Mouse (Mus musculus) MEL (cell line): ENCODE data around the gene Lrrc59. TPM values are rescaled to one million over a fixed set of nuclear protein-coding genes. Genes with fewer than 3 reads are reported as not detected.

ENCODE experiments used
- DNase-seq: peaks from one replicate; pipeline ENCODE4 v3.0.0; 2011; ENCODE audit warnings: low read depth, low spot score
- H3K27ac ChIP-seq: 2 replicates; pipeline ENCODE4 v1.5.1; 2012; ENCODE audit warnings: low read depth, mild to moderate bottlenecking, control low read depth, low read length, moderate library complexity; ENCODE audit not compliant: control insufficient read depth
- H3K27me3 ChIP-seq, 2 experiments: fragments of 150-350 bp in 1 of 2; sonication (generic) in 1 of 2; 2 replicates each; pipeline ENCODE4 v1.6.1; 2012; ENCODE audit warnings: low read length in 2 of 2, mild to moderate bottlenecking in 2 of 2, improper control_type of control experiment in 1 of 2, moderate library complexity in 1 of 2; ENCODE audit not compliant: insufficient read depth in 2 of 2, control insufficient read depth in 1 of 2
- H3K36me3 ChIP-seq, 2 experiments: 2 replicates each; pipeline ENCODE4 v1.6.1; 2012 to 2014; ENCODE audit warnings: low read length in 2 of 2, improper control_type of control experiment in 1 of 2, inconsistent platforms in 1 of 2, mild to moderate bottlenecking in 1 of 2; ENCODE audit not compliant: insufficient read depth in 2 of 2, control insufficient read depth in 1 of 2
- H3K4me1 ChIP-seq, 2 experiments: fragments of 150-350 bp in 1 of 2; sonication (generic) in 1 of 2; 2 replicates each; pipeline ENCODE4 v1.6.1; 2012; ENCODE audit warnings: low read length in 2 of 2, improper control_type of control experiment in 1 of 2, mild to moderate bottlenecking in 1 of 2; ENCODE audit not compliant: insufficient read depth in 2 of 2, control insufficient read depth in 1 of 2
- H3K4me3 ChIP-seq, 2 experiments: fragments of 150-350 bp in 1 of 2; sonication (generic) in 1 of 2; 2 replicates each; pipeline ENCODE4 v1.5.1; 2012; ENCODE audit warnings: low read depth in 2 of 2, low read length in 2 of 2, mild to moderate bottlenecking in 2 of 2, moderate library complexity in 2 of 2, control low read depth in 1 of 2, improper control_type of control experiment in 1 of 2; ENCODE audit not compliant: control insufficient read depth in 1 of 2, insufficient read depth in 1 of 2
- H3K79me2 ChIP-seq: 2 replicates; pipeline ENCODE4 v1.6.1; 2012; ENCODE audit warnings: mild to moderate bottlenecking, low read length, moderate library complexity; ENCODE audit not compliant: control insufficient read depth, poor library complexity, insufficient read depth
- H3K9ac ChIP-seq: 2 replicates; pipeline ENCODE4 v1.6.1; 2012; ENCODE audit warnings: low read depth, mild to moderate bottlenecking, control low read depth, low read length, moderate library complexity; ENCODE audit not compliant: control insufficient read depth, poor library complexity, severe bottlenecking
- H3K9me3 ChIP-seq: fragments of 150-350 bp; sonication (generic); replicated peaks from 2 replicates; pipeline ENCODE4 v1.6.1; 2012; ENCODE audit warnings: mild to moderate bottlenecking, low read length, improper control_type of control experiment, moderate library complexity; ENCODE audit not compliant: insufficient read depth
- BHLHE40 ChIP-seq: IDR thresholded peaks from 2 replicates; pipeline ENCODE4 v1.6.1; 2012; ENCODE audit warnings: low read depth, mild to moderate bottlenecking, inconsistent platforms, low read length, improper control_type of control experiment, borderline replicate concordance
- CHD1 ChIP-seq: IDR thresholded peaks from 2 replicates; pipeline ENCODE4 v1.6.1; 2012; ENCODE audit warnings: low read depth, mild to moderate bottlenecking, inconsistent platforms, low read length, improper control_type of control experiment
- ELF1 ChIP-seq: IDR thresholded peaks from 2 replicates; pipeline ENCODE4 v1.6.1; 2014; ENCODE audit warnings: low read depth, mild to moderate bottlenecking, inconsistent platforms, low read length, improper control_type of control experiment, moderate library complexity
- EP300 ChIP-seq, 2 experiments: IDR thresholded peaks; 2 replicates each; pipeline ENCODE4 v1.6.1; 2011; ENCODE audit warnings: improper control_type of control experiment in 2 of 2, low read length in 2 of 2, low read depth in 1 of 2, mild to moderate bottlenecking in 1 of 2
- ETS1 ChIP-seq: IDR thresholded peaks from 2 replicates; pipeline ENCODE4 v1.6.1; 2012; ENCODE audit warnings: low read depth, mild to moderate bottlenecking, inconsistent platforms, low read length, improper control_type of control experiment, moderate library complexity
- GABPA ChIP-seq: IDR thresholded peaks from 2 replicates; pipeline ENCODE4 v1.6.1; 2012; ENCODE audit warnings: low read depth, mild to moderate bottlenecking, inconsistent platforms, low read length, improper control_type of control experiment, moderate library complexity
- GATA1 ChIP-seq: IDR thresholded peaks from 2 replicates; pipeline ENCODE4 v1.6.1; 2011; ENCODE audit warnings: low read depth, low read length, improper control_type of control experiment
- HCFC1 ChIP-seq: IDR thresholded peaks from 2 replicates; pipeline ENCODE4 v1.6.1; 2012; ENCODE audit warnings: low read depth, mild to moderate bottlenecking, inconsistent platforms, low read length, improper control_type of control experiment, moderate library complexity
- JUND ChIP-seq: IDR thresholded peaks from 2 replicates; pipeline ENCODE4 v1.6.1; 2011; ENCODE audit warnings: low read depth, mild to moderate bottlenecking, improper control_type of control experiment, low read length
- MAFK ChIP-seq: IDR thresholded peaks from 2 replicates; pipeline ENCODE4 v1.6.1; 2011; ENCODE audit warnings: low read depth, mild to moderate bottlenecking, low read length, improper control_type of control experiment, borderline replicate concordance
- MYC ChIP-seq: IDR thresholded peaks from 2 replicates; pipeline ENCODE4 v1.6.1; 2011; ENCODE audit warnings: low read depth, mild to moderate bottlenecking, low read length, improper control_type of control experiment, moderate library complexity
- NELFE ChIP-seq: IDR thresholded peaks from 2 replicates; pipeline ENCODE4 v1.6.1; 2011; ENCODE audit warnings: low read depth, low read length, improper control_type of control experiment
- SIN3A ChIP-seq: IDR thresholded peaks from 2 replicates; pipeline ENCODE4 v1.6.1; 2012; ENCODE audit warnings: low read length, improper control_type of control experiment, inconsistent platforms
- SMC3 ChIP-seq: IDR thresholded peaks from 2 replicates; pipeline ENCODE4 v1.6.1; 2011; ENCODE audit warnings: low read depth, low read length, improper control_type of control experiment
- USF2 ChIP-seq, 2 experiments: IDR thresholded peaks; 2 replicates each; pipeline ENCODE4 v1.6.1; 2011 to 2012; ENCODE audit warnings: improper control_type of control experiment in 2 of 2, low read length in 2 of 2, borderline replicate concordance in 1 of 2, inconsistent platforms in 1 of 2, low read depth in 1 of 2, mild to moderate bottlenecking in 1 of 2; ENCODE audit not compliant: insufficient read depth in 1 of 2
- ZNF384 ChIP-seq: IDR thresholded peaks from 2 replicates; pipeline ENCODE4 v1.6.1; 2012; ENCODE audit warnings: low read depth, mild to moderate bottlenecking, inconsistent platforms, low read length, improper control_type of control experiment
- polyA plus RNA-seq, 2 experiments: library from polyadenylated mRNA; stranded (reverse) in 1 of 2; unstranded in 1 of 2; fragments of >175 nt in 1 of 2; fragments of >200 nt in 1 of 2; gene quantifications; 2 replicates each; pipeline versions ENCODE4 v1.2.1 to v1.2.4; 2012; ENCODE audit warnings: low replicate concordance in 2 of 2, low read depth in 1 of 2; ENCODE audit not compliant: insufficient read length in 2 of 2, insufficient read depth in 1 of 2, missing spikeins in 1 of 2
- total RNA-seq: library from RNA; depleted of rRNA; stranded (reverse); fragments of 300-350 nt; gene quantifications from 2 replicates; pipeline ENCODE4 v1.2.3, GENCODE M21; 2012

Gene Lrrc59
- total and polyA plus RNA-seq, 3 experiments, result 464 to 633 (median 486) TPM

DNA sequence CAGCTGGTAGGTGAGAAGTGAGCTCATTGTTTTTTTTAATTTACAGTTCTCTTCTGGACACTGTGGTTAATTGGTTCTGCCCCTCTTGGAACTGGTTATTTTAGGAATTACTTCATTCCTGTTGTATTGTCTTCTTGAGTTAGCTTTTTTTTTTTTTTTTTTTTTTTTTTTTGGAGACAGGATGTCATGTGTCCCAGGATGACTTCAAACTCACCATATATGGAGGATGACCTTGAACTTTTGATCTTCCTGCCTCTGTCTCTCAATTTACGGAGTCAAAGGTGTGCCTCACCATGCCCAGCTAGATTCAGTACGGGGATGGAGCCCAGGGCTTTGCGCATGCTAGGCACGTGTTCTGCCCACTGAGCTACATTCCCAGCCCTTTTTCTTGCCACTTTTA lies 52.1 kb downstream of the Lrrc59 start:
- H3K4me1 ChIP-seq, result no peaks in the 10 kb centered on the region; a peak in 2 of 4 replicates
- no peaks in the 10 kb centered on the region for H3K9me3 ChIP-seq
- H3K4me3 ChIP-seq, result no peak overlapping the region
- no peak for TF ChIP-seq GATA1
- TF ChIP-seq ZNF384, result peak; percentile 40; the same call in 1 of the 2 replicates
- no peak overlapping the region for H3K9ac ChIP-seq
- no peak overlapping the region for H3K27ac ChIP-seq
- H3K79me2 ChIP-seq, result peaks cover 3% of the 10 kb centered on the region; the same call in 1 of the 2 replicates
- no peaks in the 10 kb centered on the region; a peak in 1 of 4 replicates for H3K36me3 ChIP-seq
- no peak for DNase-seq
- H3K27me3 ChIP-seq, result peaks cover 6 to 12% of the 10 kb centered on the region in 2 experiments

DNA sequence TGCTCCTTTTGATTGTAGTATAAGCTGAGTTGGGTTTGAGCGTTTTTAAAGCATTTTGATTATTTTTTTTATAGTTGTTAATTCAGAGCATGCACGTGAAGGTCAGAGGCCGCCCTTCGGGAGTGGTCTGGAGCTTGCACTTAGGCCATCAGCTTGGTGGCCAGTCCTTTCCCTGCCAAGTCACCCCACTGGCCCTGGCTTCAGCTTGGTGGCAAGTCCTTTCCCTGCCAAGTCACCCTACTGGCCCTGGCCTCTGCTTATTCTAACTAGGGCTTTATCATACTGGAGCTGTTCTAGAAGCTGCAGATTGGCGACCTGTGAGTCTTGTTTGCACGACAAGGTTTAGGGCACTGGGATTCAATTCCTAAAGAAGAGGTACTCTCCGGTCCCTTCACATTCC lies 52.9 kb downstream of the Lrrc59 start:
- Histone ChIP-seq H3K4me3 (no peak overlapping the region), H3K9ac (no peak overlapping the region)
- TF ChIP-seq SMC3 (no peak), HCFC1 (no peak), USF2 (IDR thresholded peaks at IDR 0.05; ENCODE audit: borderline replicate concordance in 1 of 2, insufficient read depth in 1 of 2, low read depth in 1 of 2, low read length in 2 of 2) (no peak), ELF1 (no peak), NELFE (no peak), MYC (no peak), GABPA (no peak), CHD1 (no peak), SIN3A (no peak), JUND (no peak), BHLHE40 (no peak), ETS1 (no peak), EP300 (IDR thresholded peaks at IDR 0.05; ENCODE audit: low read depth in 1 of 2, low read length in 2 of 2) (no peak), MAFK (no peak)
- TF ChIP-seq, all 39 proteins: peak for 0
- no peak overlapping the region for H3K27ac ChIP-seq
- no peak for DNase-seq
- no peaks in the 10 kb centered on the region; the same call in 1 of the 2 replicates for H3K79me2 ChIP-seq
- H3K27me3 ChIP-seq, result peaks cover 9 to 13% of the 10 kb centered on the region in 2 experiments
- no peaks in the 10 kb centered on the region for H3K9me3 ChIP-seq
- no peaks in the 10 kb centered on the region; a peak in 2 of 4 replicates for H3K4me1 ChIP-seq
- no peaks in the 10 kb centered on the region; a peak in 1 of 4 replicates for H3K36me3 ChIP-seq
